Mouse (Mus musculus): ENCODE measurements around the gene Gm20219.

Gm20219 gene

GRCm38 (mm10) chr17:56510970-56511706 is 43.0 kb downstream of the Gm20219 start:
- 8% methylated on average over 60 of the region's 60 CpGs for WGBS

GRCm38 (mm10) chr17:56510473-56510969 is 43.7 kb downstream of the Gm20219 start:
- WGBS, result 20% methylated on average over 27 of the region's 27 CpGs

GRCm38 (mm10) chr17:56509707-56510472 is 44.3 kb downstream of the Gm20219 start:
- WGBS, result 13% methylated on average over 35 of the region's 37 CpGs

GRCm38 (mm10) chr17:56509021-56509640 is 45.1 kb downstream of the Gm20219 start:
- 49% methylated on average over 10 of the region's 10 CpGs for WGBS

GRCm38 (mm10) chr17:56507161-56508068 is 46.8 kb downstream of the Gm20219 start:
- under 1% methylated on average over 42 of the region's 42 CpGs for WGBS

DNA sequence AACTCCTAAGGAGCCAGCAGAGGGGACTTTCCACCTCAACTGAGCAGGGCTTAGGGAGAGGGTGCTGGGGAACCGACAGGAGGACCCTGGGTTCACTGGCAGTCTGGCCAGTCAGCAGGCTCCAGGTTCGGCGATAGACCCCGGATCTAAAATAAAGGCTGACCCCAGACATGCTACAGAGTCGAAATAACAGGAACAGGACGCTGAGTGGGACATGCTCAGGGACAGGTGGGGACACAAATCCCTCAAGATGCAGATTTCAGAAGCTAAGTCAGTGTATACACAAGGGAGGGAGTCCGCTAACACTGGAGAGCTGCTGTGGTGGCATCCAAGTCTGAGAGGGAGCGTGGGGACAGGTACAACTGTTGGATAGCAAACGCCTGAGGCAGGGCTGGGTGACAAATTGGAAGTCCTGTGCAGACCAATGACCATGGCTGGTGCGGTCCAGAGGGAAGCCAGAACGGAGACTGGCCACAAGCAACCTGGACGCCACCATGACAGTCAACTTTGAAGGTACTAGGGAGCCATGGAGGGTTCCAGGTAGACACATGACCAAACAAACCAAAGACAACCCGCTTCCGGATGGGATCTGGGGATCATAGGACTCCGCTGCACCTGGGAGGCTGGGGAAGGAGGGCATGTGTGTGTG is 47.6 kb downstream of the Gm20219 start:
- 68% methylated on average over 15 of the region's 15 CpGs for WGBS

DNA sequence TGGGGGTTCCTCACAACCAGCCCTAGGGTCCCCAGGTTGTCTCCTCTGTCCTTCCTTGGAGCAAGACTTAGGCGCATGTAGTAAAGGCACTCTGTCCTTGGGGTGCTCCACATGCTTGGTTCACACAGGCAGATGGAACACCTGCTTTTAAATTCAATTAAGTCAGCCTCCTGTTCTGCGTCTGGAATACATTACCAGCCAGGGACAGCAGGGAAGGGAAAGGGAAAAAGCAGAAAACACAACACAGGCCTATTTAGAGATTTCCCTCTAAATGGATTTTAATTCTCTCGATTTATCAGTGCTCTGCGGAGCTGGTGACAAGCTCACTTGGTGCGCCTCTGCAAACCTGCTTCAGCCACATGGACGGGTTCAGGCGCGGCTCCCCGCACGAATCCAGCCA is 48.8 kb downstream of the Gm20219 start:
- WGBS, result 72% methylated on average over 10 of the region's 10 CpGs

- 8% methylated on average over 9 of the region's 9 CpGs for WGBS
Measured at GRCm38 (mm10) chr17:56502526-56502925, 51.7 kb downstream of the Gm20219 start.

- 29% methylated on average over 2 of the region's 2 CpGs for WGBS
Measured at GRCm38 (mm10) chr17:56501635-56502400, 52.4 kb downstream of the Gm20219 start.
